Mouse (Mus musculus): ENCODE data around the gene Gm5475.
"Not testable (repeated sequence)": the region's sequence is repeated elsewhere in the genome, so short reads cannot be mapped to it uniquely, and the experiment has no call there.

Gm5475 gene

GRCm38 (mm10) chr15:100421758-100422197 is at the start of gene Gm5475:
Gene Gm5475 (plus strand): TSS chr15:100422147.
- DNase-seq (ENCODE audit: low spot score in 2 of 2): not testable (repeated sequence)

GRCm38 (mm10) chr15:100375066-100375465 is 46.9 kb upstream of the Gm5475 start:
- peak in 1 of 2 experiments; percentile 79 for DNase-seq (ENCODE audit: low spot score in 2 of 2)

- not testable (repeated sequence) for DNase-seq (ENCODE audit: low spot score in 2 of 2)
These were observed 44.0 kb upstream of the Gm5475 start for GRCm38 (mm10) chr15:100377847-100378505.

GRCm38 (mm10) chr15:100379658-100380057 is 42.3 kb upstream of the Gm5475 start:
- no peak for DNase-seq (ENCODE audit: low spot score in 2 of 2)

GRCm38 (mm10) chr15:100380104-100380503 is 41.8 kb upstream of the Gm5475 start:
- no peak for DNase-seq (ENCODE audit: low spot score in 2 of 2)

GRCm38 (mm10) chr15:100385705-100386104 is 36.2 kb upstream of the Gm5475 start:
- no peak for DNase-seq (ENCODE audit: low spot score in 2 of 2)

- no peak for DNase-seq (ENCODE audit: low spot score in 2 of 2)
These were observed 34.3 kb upstream of the Gm5475 start for GRCm38 (mm10) chr15:100387544-100388223.

GRCm38 (mm10) chr15:100388224-100388835 is 33.6 kb upstream of the Gm5475 start:
- DNase-seq (ENCODE audit: low spot score in 2 of 2): no peak

GRCm38 (mm10) chr15:100388886-100389285 is 33.1 kb upstream of the Gm5475 start:
- DNase-seq (ENCODE audit: low spot score in 2 of 2): no peak

- DNase-seq (ENCODE audit: low spot score in 2 of 2): no peak
These were observed 30.9 kb upstream of the Gm5475 start for GRCm38 (mm10) chr15:100391066-100391465.

GRCm38 (mm10) chr15:100391599-100391998 is 30.3 kb upstream of the Gm5475 start:
- no peak for DNase-seq (ENCODE audit: low spot score in 2 of 2)

GRCm38 (mm10) chr15:100393016-100393415 is 28.9 kb upstream of the Gm5475 start:
- DNase-seq (ENCODE audit: low spot score in 2 of 2): no peak

GRCm38 (mm10) chr15:100395561-100395960 is 26.4 kb upstream of the Gm5475 start:
- no peak for DNase-seq (ENCODE audit: low spot score in 2 of 2)

- DNase-seq (ENCODE audit: low spot score in 2 of 2): no peak
These were observed 21.2 kb upstream of the Gm5475 start for GRCm38 (mm10) chr15:100400592-100401250.

GRCm38 (mm10) chr15:100401811-100402210 is 20.1 kb upstream of the Gm5475 start:
- DNase-seq (ENCODE audit: low spot score in 2 of 2): no peak

- DNase-seq (ENCODE audit: low spot score in 2 of 2): no peak
These were observed 19.6 kb upstream of the Gm5475 start for GRCm38 (mm10) chr15:100402347-100402746.

GRCm38 (mm10) chr15:100402798-100403197 is 19.1 kb upstream of the Gm5475 start:
- no peak for DNase-seq (ENCODE audit: low spot score in 2 of 2)

- DNase-seq (ENCODE audit: low spot score in 2 of 2): no peak
These were observed 18.5 kb upstream of the Gm5475 start for GRCm38 (mm10) chr15:100403318-100404000.

- no peak for DNase-seq (ENCODE audit: low spot score in 2 of 2)
These were observed 15.9 kb upstream of the Gm5475 start for GRCm38 (mm10) chr15:100406088-100406487.

- DNase-seq (ENCODE audit: low spot score in 2 of 2): no peak
These were observed 10.9 kb upstream of the Gm5475 start for GRCm38 (mm10) chr15:100410918-100411672.

GRCm38 (mm10) chr15:100411731-100412130 is 10.2 kb upstream of the Gm5475 start:
- no peak for DNase-seq (ENCODE audit: low spot score in 2 of 2)

Measured in left cerebral cortex, adult 9 months (tissue).